Mouse (Mus musculus) intestine, embryonic 15.5 days (tissue): ENCODE measurements around the gene Ppp2r5a. TPM values are rescaled to one million over a fixed set of nuclear protein-coding genes. Genes with fewer than 3 reads are reported as not detected.
A peak's percentile ranks its signal among the peaks of the same experiment; 100 is the strongest.

Source experiments
- ATAC-seq: fragments of 200-750 bp; cut with Nextera tagmentation; 2 replicates; pipeline ENCODE4 v1.8.0; 2017; ENCODE audit warnings: moderate TSS enrichment, moderate library complexity
- H3K27ac ChIP-seq: fragments of 300-500 bp; sonication (generic); 2 replicates; pipeline ENCODE4 v1.5.1; 2015; ENCODE audit warnings: mild to moderate bottlenecking, inconsistent platforms
- H3K27me3 ChIP-seq: fragments of 300-500 bp; sonication (generic); replicated peaks from 2 replicates; pipeline ENCODE4 v1.6.1; 2015; ENCODE audit warnings: inconsistent platforms
- H3K36me3 ChIP-seq: fragments of 300-500 bp; sonication (generic); 2 replicates; pipeline ENCODE4 v1.6.1; 2015; ENCODE audit warnings: inconsistent platforms
- H3K4me1 ChIP-seq: fragments of 300-500 bp; sonication (generic); replicated peaks from 2 replicates; pipeline ENCODE4 v1.6.1; 2015; ENCODE audit warnings: inconsistent platforms
- H3K4me2 ChIP-seq: fragments of 300-500 bp; sonication (generic); replicated peaks from 2 replicates; pipeline ENCODE4 v1.6.1; 2015; ENCODE audit warnings: mild to moderate bottlenecking, inconsistent platforms
- H3K4me3 ChIP-seq: fragments of 300-500 bp; sonication (generic); replicated peaks from 2 replicates; pipeline ENCODE4 v1.5.1; 2015; ENCODE audit warnings: inconsistent platforms
- H3K9ac ChIP-seq: fragments of 300-500 bp; sonication (generic); 2 replicates; pipeline ENCODE4 v1.6.1; 2015; ENCODE audit warnings: inconsistent platforms
- H3K9me3 ChIP-seq: fragments of 300-500 bp; sonication (generic); 2 replicates; pipeline ENCODE4 v1.6.1; 2016; ENCODE audit warnings: inconsistent platforms
- WGBS: fragments of 180-500 bp; shearing (Covaris S2); methylation state at CpG from one replicate; pipeline ENCODE4 v1.1.7; 2015; 5-methylcytosine and 5-hydroxymethylcytosine counted together
- polyA plus RNA-seq: library from polyadenylated mRNA; unstranded; fragments of >200 nt; fragmentation: Nextera tagmentation; extraction: Ambion mirVana; gene quantifications from 2 replicates; pipeline ENCODE4 v1.2.1, GENCODE M21; 2015

The Ppp2r5a gene
- polyA plus RNA-seq, result 23.7 and 27.0 TPM in 2 replicates

GRCm38 (mm10) chr1:191403074-191403473 lies at the start of gene Ppp2r5a:
TSS of gene Ppp2r5a (minus strand) at chr1:191403272.
- Histone ChIP-seq H3K4me2 (no peak within 1 kb of the TSS), H3K27ac (no peak within 1 kb of the TSS), H3K27me3 (no peaks in the 10 kb centered on the region), H3K9me3 (no peaks in the 10 kb centered on the region), H3K9ac (no peak within 1 kb of the TSS), H3K4me3 (no peak within 1 kb of the TSS), H3K4me1 (0 out of 2 replicates have a peak, but pooled peaks cover 5% of the 10 kb centered on the region), H3K36me3 (no peaks in the 10 kb centered on the region)
- ATAC-seq, result no peak
- WGBS, result 47% methylated on average over 5 of the region's 5 CpGs

- Histone ChIP-seq H3K4me2 (no peak overlapping the region), H3K4me1 (peaks cover 10% of the 10 kb centered on the region), H3K4me3 (no peak overlapping the region), H3K27ac (no peak overlapping the region), H3K27me3 (no peaks in the 10 kb centered on the region), H3K9ac (no peak overlapping the region), H3K36me3 (no peaks in the 10 kb centered on the region), H3K9me3 (no peaks in the 10 kb centered on the region)
- ATAC-seq, result no peak
- WGBS, result 59% methylated on average over 5 of the region's 5 CpGs
Observed at GRCm38 (mm10) chr1:191450614-191451013, 47.5 kb upstream of the Ppp2r5a start.

- ATAC-seq, result no peak
- Histone ChIP-seq H3K4me2 (no peak overlapping the region), H3K4me3 (no peak overlapping the region), H3K4me1 (peaks cover 10% of the 10 kb centered on the region; the same call in 1 of the 2 replicates), H3K36me3 (no peaks in the 10 kb centered on the region), H3K27ac (no peak overlapping the region), H3K27me3 (no peaks in the 10 kb centered on the region), H3K9me3 (no peaks in the 10 kb centered on the region), H3K9ac (no peak overlapping the region)
- 85% methylated on average over 4 of the region's 4 CpGs for WGBS
Observed at GRCm38 (mm10) chr1:191449537-191449936, 46.5 kb upstream of the Ppp2r5a start.

- Histone ChIP-seq H3K4me2 (no peak overlapping the region), H3K4me1 (no peaks in the 10 kb centered on the region), H3K9ac (no peak overlapping the region), H3K27me3 (no peaks in the 10 kb centered on the region), H3K36me3 (no peaks in the 10 kb centered on the region), H3K4me3 (no peak overlapping the region), H3K9me3 (no peaks in the 10 kb centered on the region), H3K27ac (no peak overlapping the region)
- ATAC-seq, result no peak
- 73% methylated on average over 6 of the region's 6 CpGs for WGBS
Observed at GRCm38 (mm10) chr1:191447391-191448016, 44.4 kb upstream of the Ppp2r5a start.

- no peaks in the 10 kb centered on the region for H3K36me3 ChIP-seq
- H3K9ac ChIP-seq, result no peak overlapping the region
- ATAC-seq, result peak; percentile 46; the same call in 1 of the 2 replicates
- H3K27ac ChIP-seq, result no peak overlapping the region
- H3K4me1 ChIP-seq, result no peaks in the 10 kb centered on the region
- no peaks in the 10 kb centered on the region for H3K27me3 ChIP-seq
- 67% methylated on average over 5 of the region's 5 CpGs for WGBS
- no peaks in the 10 kb centered on the region for H3K9me3 ChIP-seq
- no peak overlapping the region for H3K4me3 ChIP-seq
- H3K4me2 ChIP-seq, result no peak overlapping the region
Observed at GRCm38 (mm10) chr1:191446307-191446706, 43.2 kb upstream of the Ppp2r5a start.

GRCm38 (mm10) chr1:191445831-191446258 lies 42.8 kb upstream of the Ppp2r5a start:
- H3K27me3 ChIP-seq, result no peaks in the 10 kb centered on the region
- no peak overlapping the region for H3K9ac ChIP-seq
- H3K9me3 ChIP-seq, result no peaks in the 10 kb centered on the region
- H3K4me1 ChIP-seq, result no peaks in the 10 kb centered on the region
- no peak overlapping the region for H3K4me2 ChIP-seq
- H3K4me3 ChIP-seq, result no peak overlapping the region
- 42% methylated on average over 9 of the region's 9 CpGs for WGBS
- no peak overlapping the region for H3K27ac ChIP-seq
- peak; percentile 59; the same call in 1 of the 2 replicates for ATAC-seq
- no peaks in the 10 kb centered on the region for H3K36me3 ChIP-seq

GRCm38 (mm10) chr1:191445401-191445800 lies 42.3 kb upstream of the Ppp2r5a start:
- 83% methylated on average over 12 of the region's 12 CpGs for WGBS
- Histone ChIP-seq H3K9ac (no peak overlapping the region), H3K4me3 (no peak overlapping the region), H3K27ac (no peak overlapping the region), H3K27me3 (no peaks in the 10 kb centered on the region), H3K4me1 (no peaks in the 10 kb centered on the region), H3K36me3 (no peaks in the 10 kb centered on the region), H3K4me2 (no peak overlapping the region), H3K9me3 (no peaks in the 10 kb centered on the region)
- no peak for ATAC-seq

- H3K4me2 ChIP-seq, result no peak overlapping the region
- ATAC-seq, result peak; percentile 73
- H3K27ac ChIP-seq, result no peak overlapping the region
- H3K9ac ChIP-seq, result no peak overlapping the region
- H3K9me3 ChIP-seq, result no peaks in the 10 kb centered on the region
- H3K27me3 ChIP-seq, result no peaks in the 10 kb centered on the region
- 33% methylated on average over 1 of the region's 1 CpGs for WGBS
- no peak overlapping the region for H3K4me3 ChIP-seq
- H3K36me3 ChIP-seq, result no peaks in the 10 kb centered on the region
- no peaks in the 10 kb centered on the region for H3K4me1 ChIP-seq
Observed at GRCm38 (mm10) chr1:191444467-191444866, 41.4 kb upstream of the Ppp2r5a start.

GRCm38 (mm10) chr1:191439011-191439410 lies 35.9 kb upstream of the Ppp2r5a start:
- Histone ChIP-seq H3K4me2 (no peak overlapping the region), H3K27me3 (no peaks in the 10 kb centered on the region), H3K9me3 (no peaks in the 10 kb centered on the region), H3K9ac (no peak overlapping the region), H3K36me3 (no peaks in the 10 kb centered on the region), H3K27ac (no peak overlapping the region), H3K4me1 (peaks cover 8% of the 10 kb centered on the region; the same call in 1 of the 2 replicates), H3K4me3 (no peak overlapping the region)
- ATAC-seq, result no peak
- 60% methylated on average over 3 of the region's 3 CpGs for WGBS

GRCm38 (mm10) chr1:191438546-191438945 lies 35.5 kb upstream of the Ppp2r5a start:
- Histone ChIP-seq H3K4me2 (no peak overlapping the region), H3K27ac (no peak overlapping the region), H3K9me3 (no peaks in the 10 kb centered on the region), H3K36me3 (no peaks in the 10 kb centered on the region), H3K4me3 (no peak overlapping the region), H3K9ac (no peak overlapping the region), H3K27me3 (no peaks in the 10 kb centered on the region), H3K4me1 (peaks cover 8% of the 10 kb centered on the region; the same call in 1 of the 2 replicates)
- ATAC-seq, result no peak
- WGBS, result 75% methylated on average over 4 of the region's 4 CpGs

GRCm38 (mm10) chr1:191436647-191437046 lies 33.6 kb upstream of the Ppp2r5a start:
- H3K4me3 ChIP-seq, result no peak overlapping the region
- no peak overlapping the region for H3K4me2 ChIP-seq
- ATAC-seq, result no peak
- no peaks in the 10 kb centered on the region for H3K9me3 ChIP-seq
- H3K9ac ChIP-seq, result no peak overlapping the region
- no peak overlapping the region for H3K27ac ChIP-seq
- H3K36me3 ChIP-seq, result no peaks in the 10 kb centered on the region
- peaks cover 13% of the 10 kb centered on the region; the same call in 1 of the 2 replicates for H3K4me1 ChIP-seq
- no peaks in the 10 kb centered on the region for H3K27me3 ChIP-seq
- 47% methylated on average over 3 of the region's 3 CpGs for WGBS

GRCm38 (mm10) chr1:191435359-191435758 lies 32.3 kb upstream of the Ppp2r5a start:
- Histone ChIP-seq H3K27me3 (no peaks in the 10 kb centered on the region), H3K4me1 (peaks cover 13% of the 10 kb centered on the region; the same call in 1 of the 2 replicates), H3K36me3 (no peaks in the 10 kb centered on the region), H3K4me2 (no peak overlapping the region), H3K4me3 (no peak overlapping the region), H3K9ac (no peak overlapping the region), H3K9me3 (no peaks in the 10 kb centered on the region), H3K27ac (no peak overlapping the region)
- 0 out of 2 replicates have a peak, but pooled peaks have one; percentile 15 for ATAC-seq
- WGBS, result 18% methylated on average over 1 of the region's 1 CpGs

- Histone ChIP-seq H3K9ac (no peak overlapping the region), H3K4me2 (peak overlapping the region; percentile 23; the same call in 1 of the 2 replicates), H3K36me3 (no peaks in the 10 kb centered on the region), H3K4me1 (peaks cover 13% of the 10 kb centered on the region; the same call in 1 of the 2 replicates), H3K4me3 (no peak overlapping the region), H3K27ac (no peak overlapping the region), H3K9me3 (no peaks in the 10 kb centered on the region), H3K27me3 (no peaks in the 10 kb centered on the region)
- whole genome bisulfite sequencing, result 23% methylated on average over 7 of the region's 7 CpGs
- ATAC-seq, result no peak
Observed at GRCm38 (mm10) chr1:191432531-191432930, 29.5 kb upstream of the Ppp2r5a start.
